Mouse (Mus musculus) ES-E14 (cell line): Measurements from ENCODE around the gene Rpl13a. TPM values are rescaled to one million over a fixed set of nuclear protein-coding genes. Genes with fewer than 3 reads are reported as not detected.

Source experiments
- DNase-seq: peaks from one replicate; pipeline ENCODE4 v3.0.0-alpha.2; 2013; ENCODE audit warnings: low read depth, low spot score
- H3K27ac ChIP-seq: 2 replicates; pipeline ENCODE4 v1.5.1; 2012; ENCODE audit warnings: low read depth, mild to moderate bottlenecking, low read length, moderate library complexity, mixed read lengths; ENCODE audit not compliant: poor library complexity, insufficient read depth, severe bottlenecking
- H3K36me3 ChIP-seq: 2 replicates; pipeline ENCODE4 v1.6.1; 2012; ENCODE audit warnings: mild to moderate bottlenecking, low read length, moderate library complexity, mixed read lengths; ENCODE audit not compliant: control insufficient read depth, poor library complexity, insufficient read depth, severe bottlenecking
- H3K4me1 ChIP-seq, 2 experiments: fragments of 150-350 bp in 1 of 2; sonication (generic) in 1 of 2; 2 replicates each; pipeline ENCODE4 v1.6.1; 2012; ENCODE audit warnings: low read length in 2 of 2, mild to moderate bottlenecking in 1 of 2, mixed read lengths in 1 of 2; ENCODE audit not compliant: control insufficient read depth in 2 of 2, insufficient read depth in 2 of 2, poor library complexity in 1 of 2
- H3K4me3 ChIP-seq, 2 experiments: fragments of 150-350 bp in 1 of 2; sonication (generic) in 1 of 2; 2 replicates each; pipeline ENCODE4 v1.5.1; 2012; ENCODE audit warnings: low read length in 2 of 2, low read depth in 1 of 2, mild to moderate bottlenecking in 1 of 2, mixed read lengths in 1 of 2; ENCODE audit not compliant: insufficient read depth in 1 of 2, poor library complexity in 1 of 2, severe bottlenecking in 1 of 2
- H3K9ac ChIP-seq: 2 replicates; pipeline ENCODE4 v1.6.1; 2012; ENCODE audit warnings: low read depth, mild to moderate bottlenecking, low read length, mixed read lengths; ENCODE audit not compliant: poor library complexity, insufficient read depth, severe bottlenecking
- H3K9me3 ChIP-seq: fragments of 150-350 bp; sonication (generic); 2 replicates; pipeline ENCODE4 v1.6.1; 2012; ENCODE audit warnings: low read depth, mild to moderate bottlenecking, low read length; ENCODE audit not compliant: control insufficient read depth, insufficient read depth
- CHD2 ChIP-seq: IDR thresholded peaks from 2 replicates; pipeline ENCODE4 v1.6.1; 2014; ENCODE audit warnings: mild to moderate bottlenecking, low read depth, low read length, inconsistent platforms
- HCFC1 ChIP-seq: IDR thresholded peaks from 2 replicates; pipeline ENCODE4 v1.6.1; 2012; ENCODE audit warnings: low read length, inconsistent platforms, borderline replicate concordance; ENCODE audit not compliant: insufficient read depth
- MAFK ChIP-seq: IDR thresholded peaks from 2 replicates; pipeline ENCODE4 v1.6.1; 2014; ENCODE audit warnings: mild to moderate bottlenecking, low read depth, low read length, inconsistent platforms; ENCODE audit not compliant: insufficient read depth
- ZC3H11A ChIP-seq: IDR thresholded peaks from 2 replicates; pipeline ENCODE4 v1.6.1; 2012; ENCODE audit warnings: low read depth, mild to moderate bottlenecking, inconsistent platforms, low read length, borderline replicate concordance
- ZNF384 ChIP-seq: IDR thresholded peaks from 2 replicates; pipeline ENCODE4 v1.6.1; 2012; ENCODE audit warnings: low read depth, low read length, inconsistent platforms
- in situ Hi-C, 2 experiments: fragments of 600-800 bp; cut with MboI; formaldehyde crosslinking; loops; one replicate each; pipeline ENCODE4 v1.15.1; 2025; ENCODE audit warnings: low sequenced_read_pairs in 2 of 2, inconsistent platforms in 1 of 2; ENCODE audit not compliant: unreplicated experiment in 2 of 2
- total RNA-seq: library from RNA; depleted of rRNA; stranded (reverse); fragments of 300-350 nt; gene quantifications from 2 replicates; pipeline ENCODE4 v1.2.3, GENCODE M21; 2012

The Rpl13a gene
- total RNA-seq, 1 experiment = 3,971 TPM

DNA sequence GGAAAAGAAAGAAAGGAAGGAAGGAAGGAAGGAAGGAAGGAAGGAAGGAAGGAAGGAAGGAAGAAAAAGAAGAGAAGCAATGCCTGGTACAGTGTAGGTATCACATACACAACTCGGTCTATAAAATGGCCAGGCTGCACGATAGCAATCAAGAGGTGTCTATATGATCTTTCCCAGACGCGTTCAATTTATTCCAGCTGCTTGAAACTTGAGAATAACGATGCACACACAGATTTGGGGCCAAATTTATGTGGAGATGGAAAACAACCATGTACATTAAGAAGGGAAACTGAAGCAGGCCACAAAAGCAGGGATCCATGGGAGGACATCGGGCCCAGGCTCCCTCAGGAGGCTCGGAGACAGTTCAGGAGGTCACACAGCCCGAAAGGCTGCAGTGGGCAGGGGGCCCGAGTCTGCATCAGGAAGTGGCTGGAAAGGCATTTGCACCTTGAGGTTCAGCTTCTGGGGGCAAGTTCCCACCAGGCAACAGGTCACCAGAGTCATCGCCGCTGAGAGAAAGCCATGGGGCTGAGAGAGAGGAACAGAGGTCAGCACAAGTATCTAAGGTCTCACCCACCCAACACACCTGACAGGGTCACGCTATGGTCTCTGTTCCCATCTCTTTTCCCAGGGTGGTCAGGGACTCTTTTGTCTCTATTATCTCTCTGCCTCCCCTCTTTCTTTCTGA lies 35.6 kb downstream of the Rpl13a start:
- DNase-seq = no peak
- H3K4me3 ChIP-seq = no peak overlapping the region

DNA sequence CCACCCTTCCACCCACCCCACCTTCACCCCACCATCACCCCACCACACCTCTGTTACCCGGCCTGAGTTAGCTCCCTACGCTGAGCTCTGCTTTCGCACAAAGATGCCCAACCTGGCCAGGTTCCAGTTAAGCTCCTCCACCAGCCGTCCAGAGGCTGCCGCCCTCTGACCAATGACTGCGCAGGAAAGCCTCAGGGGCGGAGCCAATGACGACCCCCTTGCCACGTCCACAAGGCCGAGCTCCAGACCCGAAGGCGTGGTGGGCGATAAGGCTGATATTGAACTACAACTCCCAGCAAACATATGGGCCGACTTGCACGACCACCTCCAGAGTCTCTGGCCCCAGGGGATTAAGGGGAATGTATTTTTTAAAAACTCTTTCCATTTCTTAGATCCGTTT lies 36.5 kb downstream of the Rpl13a start, which contains the start of gene Rcn3:
Rcn3 (minus strand) TSS at position 174 of the 400 bp plus-strand sequence.
- H3K4me1 ChIP-seq = peaks cover 4 to 27% of the 10 kb centered on the region in 2 experiments; a peak in 2 of 4 replicates

More for the DNA sequence above, 35.6 kb downstream of the Rpl13a start:
- Histone ChIP-seq H3K4me1 (peaks cover 4 to 29% of the 10 kb centered on the region in 2 experiments; a peak in 2 of 4 replicates), H3K36me3 (no peaks in the 10 kb centered on the region), H3K27ac (no peak overlapping the region), H3K9ac (peak overlapping the region; percentile 13; the same call in 1 of the 2 replicates), H3K9me3 (no peaks in the 10 kb centered on the region)
- in situ Hi-C loops = no loop called here
- no peak for TF ChIP-seq MAFK

DNA sequence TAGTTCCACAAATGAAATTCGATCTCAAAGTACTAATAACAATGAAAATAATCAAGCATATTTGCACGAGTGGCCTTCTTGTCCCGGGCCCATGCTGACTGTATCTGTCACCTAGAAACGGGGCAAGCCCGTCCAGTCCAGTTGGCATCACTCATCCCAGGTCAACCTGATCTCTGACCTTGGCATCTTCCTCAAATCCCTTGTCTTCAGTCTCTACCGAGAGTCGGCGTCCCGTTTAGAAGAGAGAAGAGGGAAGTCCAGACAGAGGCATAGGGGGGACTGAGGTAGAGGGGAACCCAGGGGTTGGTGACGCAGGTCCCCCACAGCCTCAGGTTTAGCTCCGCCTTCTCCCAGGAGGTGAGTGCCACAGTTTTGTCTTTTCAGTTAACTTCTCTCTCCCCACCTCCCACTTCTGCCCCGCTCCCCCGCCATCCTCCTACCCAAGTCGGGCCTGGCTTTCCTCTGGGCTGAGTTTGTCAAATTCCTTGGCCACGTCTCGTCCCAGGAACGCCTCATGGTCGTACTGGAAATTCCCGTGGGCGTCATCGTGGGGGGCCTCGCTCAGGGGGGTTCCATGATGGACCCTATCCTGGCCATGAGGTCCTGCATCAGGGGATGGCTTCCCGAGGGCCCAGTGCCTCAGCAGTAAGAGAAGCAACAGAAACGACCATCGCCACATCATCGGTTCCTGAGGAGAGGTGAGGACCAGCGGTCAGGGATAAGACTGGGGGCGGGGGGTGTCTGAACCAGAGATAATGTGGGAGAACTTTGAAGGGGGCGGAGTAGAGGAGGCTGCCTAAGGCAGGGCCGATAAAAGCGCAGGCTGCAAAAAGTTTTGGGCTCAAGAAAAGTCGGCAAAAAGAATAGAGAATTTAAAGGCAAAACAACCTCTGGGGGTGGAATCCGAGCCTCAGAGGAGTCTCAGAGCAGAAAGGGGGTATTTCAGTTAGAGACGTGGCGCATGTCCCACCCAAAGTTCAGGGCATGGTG lies 37.3 kb downstream of the Rpl13a start:
- no peak overlapping the region for H3K27ac ChIP-seq
- TF ChIP-seq MAFK (no peak), ZNF384 (no peak), ZC3H11A (no peak), CHD2 (no peak), HCFC1 (no peak)

More for the DNA sequence above, 36.5 kb downstream of the Rpl13a start, which contains the start of gene Rcn3:
- DNase-seq = peak; percentile 83
- in situ Hi-C loops = no loop called here
- TF ChIP-seq ZNF384 (no peak), HCFC1 (peak; percentile 84), MAFK (no peak), ZC3H11A (no peak), CHD2 (no peak)
- no peaks in the 10 kb centered on the region for H3K9me3 ChIP-seq
- H3K9ac ChIP-seq = peak within 1 kb of the TSS; percentile 64; the same call in 1 of the 2 replicates
- peak within 1 kb of the TSS; percentile 52 to 71 for H3K4me3 ChIP-seq
- H3K36me3 ChIP-seq = no peaks in the 10 kb centered on the region
- H3K27ac ChIP-seq = no peak within 1 kb of the TSS

DNA sequence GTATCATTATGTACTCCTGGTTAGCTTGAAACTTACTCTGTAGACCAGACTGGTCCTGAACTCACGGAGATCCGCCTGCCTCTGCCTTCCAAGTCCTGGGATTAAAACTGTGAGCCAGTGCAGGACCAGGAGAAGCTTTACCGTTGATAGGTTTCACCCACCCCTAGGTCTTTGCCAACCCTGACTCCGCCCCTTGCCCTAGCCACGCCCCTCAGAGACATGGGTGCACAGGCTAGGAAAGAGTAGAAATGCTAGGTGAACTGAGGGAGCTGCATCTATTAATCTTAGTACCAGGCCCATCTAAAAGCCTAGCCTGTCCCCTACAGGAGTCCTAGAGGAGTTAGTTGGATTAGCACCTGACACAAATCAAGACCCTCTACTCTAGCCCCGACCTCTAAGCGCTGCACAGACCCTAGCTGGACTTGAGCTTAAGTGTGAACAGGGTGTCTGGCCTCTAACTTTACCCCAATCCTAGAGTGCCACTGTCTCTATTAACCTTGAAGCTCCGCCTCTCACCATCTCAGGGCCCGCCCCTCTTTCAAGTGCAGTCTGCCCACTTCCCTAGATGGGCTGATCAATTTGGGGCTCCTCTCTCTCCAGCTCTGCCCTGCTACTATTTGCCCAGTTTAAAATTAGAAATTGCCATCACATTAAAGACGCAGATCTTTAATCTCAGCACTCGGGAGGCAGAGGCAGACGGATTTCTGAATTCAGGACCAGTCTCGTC lies 38.1 kb downstream of the Rpl13a start:
- TF ChIP-seq CHD2 = no peak
- no peak for TF ChIP-seq ZC3H11A
- no peak for TF ChIP-seq HCFC1
- TF ChIP-seq MAFK = no peak
- no peak for TF ChIP-seq ZNF384
- in situ Hi-C loops = no loop called here
- DNase-seq = no peak
- H3K9ac ChIP-seq = no peak overlapping the region
- H3K36me3 ChIP-seq = no peaks in the 10 kb centered on the region; the same call in 1 of the 2 replicates
- H3K4me3 ChIP-seq = no peak overlapping the region
- peaks cover 4 to 24% of the 10 kb centered on the region in 2 experiments; a peak in 2 of 4 replicates for H3K4me1 ChIP-seq
- H3K9me3 ChIP-seq = no peaks in the 10 kb centered on the region
- no peak overlapping the region for H3K27ac ChIP-seq

More for the DNA sequence above, 37.3 kb downstream of the Rpl13a start:
- Histone ChIP-seq H3K4me1 (peaks cover 4 to 27% of the 10 kb centered on the region in 2 experiments; a peak in 2 of 4 replicates), H3K9ac (peak overlapping the region; percentile 64; the same call in 1 of the 2 replicates), H3K9me3 (no peaks in the 10 kb centered on the region), H3K4me3 (peak overlapping the region; percentile 52 to 71), H3K36me3 (no peaks in the 10 kb centered on the region)
- in situ Hi-C loops = no loop called here
- DNase-seq = no peak
